Mouse (Mus musculus) midbrain, embryonic 14.5 days (tissue): ENCODE results near the gene Vps53. TPM values are rescaled to one million over a fixed set of nuclear protein-coding genes. Genes with fewer than 3 reads are reported as not detected.

Experiments
- ATAC-seq: fragments of 200-750 bp; cut with Nextera tagmentation; 2 replicates; pipeline ENCODE4 v1.8.0; 2017; ENCODE audit warnings: moderate number of reproducible peaks, moderate library complexity; ENCODE audit not compliant: low FRiP score, low TSS enrichment
- DNase-seq: peaks from one replicate; pipeline ENCODE4 v3.0.0-alpha.2; 2015
- H3K27ac ChIP-seq: fragments of 300-500 bp; sonication (generic); replicated peaks from 2 replicates; pipeline ENCODE4 v1.5.1; 2014; ENCODE audit warnings: mild to moderate bottlenecking, low read depth, low read length, moderate library complexity
- H3K27me3 ChIP-seq: fragments of 300-500 bp; sonication (generic); 2 replicates; pipeline ENCODE4 v1.6.1; 2014; ENCODE audit warnings: low read length, control low read depth, mixed read lengths; ENCODE audit not compliant: control insufficient read depth, insufficient read depth
- H3K36me3 ChIP-seq: fragments of 300-500 bp; sonication (generic); 2 replicates; pipeline ENCODE4 v1.6.1; 2014; ENCODE audit warnings: low read length, control low read depth; ENCODE audit not compliant: control insufficient read depth, insufficient read depth
- H3K4me1 ChIP-seq: fragments of 300-500 bp; sonication (generic); 2 replicates; pipeline ENCODE4 v1.6.1; 2014; ENCODE audit warnings: mild to moderate bottlenecking, antibody characterized with exemption, low read length, control low read depth; ENCODE audit not compliant: control insufficient read depth, insufficient read depth
- H3K4me2 ChIP-seq: fragments of 300-500 bp; sonication (generic); 2 replicates; pipeline ENCODE4 v1.6.1; 2014; ENCODE audit warnings: mild to moderate bottlenecking, low read length, moderate library complexity
- H3K4me3 ChIP-seq: fragments of 300-500 bp; sonication (generic); replicated peaks from 2 replicates; pipeline ENCODE4 v1.5.1; 2014; ENCODE audit warnings: low read depth, low read length
- H3K9ac ChIP-seq: fragments of 300-500 bp; sonication (generic); replicated peaks from 2 replicates; pipeline ENCODE4 v1.6.1; 2014; ENCODE audit warnings: mild to moderate bottlenecking, low read length, moderate library complexity
- H3K9me3 ChIP-seq: fragments of 300-500 bp; sonication (generic); 2 replicates; pipeline ENCODE4 v1.6.1; 2016; ENCODE audit warnings: low read length, control low read depth, mixed read lengths; ENCODE audit not compliant: control insufficient read depth
- WGBS: fragments of 180-500 bp; shearing (Covaris S2); extraction: QIAGEN DNeasy Blood & Tissue Kit; methylation state at CpG from one replicate; pipeline ENCODE4 v1.1.7; 2014; 5-methylcytosine and 5-hydroxymethylcytosine counted together
- polyA plus RNA-seq: library from polyadenylated mRNA; unstranded; fragments of >200 nt; fragmentation: Nextera tagmentation; extraction: Ambion mirVana; gene quantifications from 2 replicates; pipeline ENCODE4 v1.2.1, GENCODE M21; 2014

The Vps53 gene
- polyA plus RNA-seq, 1 experiment from 2014 or later = 66.8 TPM

GRCm38 (mm10) chr11:76064411-76064810, 115.0 kb downstream of the Vps53 start:
- Histone ChIP-seq H3K9ac (no peak overlapping the region), H3K27me3 (no peaks in the 10 kb centered on the region), H3K4me3 (no peak overlapping the region), H3K4me2 (no peak overlapping the region), H3K27ac (no peak overlapping the region), H3K9me3 (no peaks in the 10 kb centered on the region), H3K4me1 (no peaks in the 10 kb centered on the region), H3K36me3 (peaks cover 51% of the 10 kb centered on the region)
- no peak for ATAC-seq
- 91% methylated on average over 7 of the region's 7 CpGs for WGBS
- DNase-seq = no peak

- WGBS = 94% methylated on average over 2 of the region's 2 CpGs
- Histone ChIP-seq H3K9me3 (no peaks in the 10 kb centered on the region), H3K27ac (no peak overlapping the region), H3K4me1 (no peaks in the 10 kb centered on the region), H3K27me3 (no peaks in the 10 kb centered on the region), H3K4me3 (no peak overlapping the region), H3K36me3 (peaks cover 41% of the 10 kb centered on the region), H3K9ac (no peak overlapping the region), H3K4me2 (no peak overlapping the region)
- no peak for DNase-seq
- ATAC-seq = no peak
These were observed 118.5 kb downstream of the Vps53 start for GRCm38 (mm10) chr11:76060906-76061305.

- 87% methylated on average over 7 of the region's 7 CpGs for WGBS
- Histone ChIP-seq H3K9me3 (no peaks in the 10 kb centered on the region), H3K4me3 (no peak overlapping the region), H3K27ac (no peak overlapping the region), H3K4me1 (no peaks in the 10 kb centered on the region), H3K36me3 (peaks cover 35% of the 10 kb centered on the region), H3K4me2 (no peak overlapping the region), H3K27me3 (no peaks in the 10 kb centered on the region), H3K9ac (no peak overlapping the region)
- DNase-seq (no peak), ATAC-seq (no peak)
These were observed 119.5 kb downstream of the Vps53 start for GRCm38 (mm10) chr11:76059971-76060370.

GRCm38 (mm10) chr11:76056487-76056886, 123.0 kb downstream of the Vps53 start:
- 27% methylated on average over 3 of the region's 3 CpGs for WGBS
- peak; percentile 36 for DNase-seq
- no peak overlapping the region for H3K4me2 ChIP-seq
- no peaks in the 10 kb centered on the region for H3K9me3 ChIP-seq
- H3K4me1 ChIP-seq = no peaks in the 10 kb centered on the region
- no peaks in the 10 kb centered on the region for H3K27me3 ChIP-seq
- peaks cover 22% of the 10 kb centered on the region; the same call in 1 of the 2 replicates for H3K36me3 ChIP-seq
- H3K27ac ChIP-seq = no peak overlapping the region
- no peak overlapping the region for H3K4me3 ChIP-seq
- H3K9ac ChIP-seq = no peak overlapping the region
- no peak for ATAC-seq

GRCm38 (mm10) chr11:76052496-76052895, 127.0 kb downstream of the Vps53 start:
- Histone ChIP-seq H3K4me1 (no peaks in the 10 kb centered on the region), H3K27me3 (no peaks in the 10 kb centered on the region), H3K4me3 (no peak overlapping the region), H3K4me2 (no peak overlapping the region), H3K9me3 (no peaks in the 10 kb centered on the region), H3K9ac (no peak overlapping the region), H3K27ac (no peak overlapping the region), H3K36me3 (0 out of 2 replicates have a peak, but pooled peaks cover 11% of the 10 kb centered on the region)
- DNase-seq (no peak), ATAC-seq (no peak)
- 91% methylated on average over 5 of the region's 5 CpGs for WGBS

- Histone ChIP-seq H3K36me3 (peaks cover 23% of the 10 kb centered on the region; the same call in 1 of the 2 replicates), H3K4me2 (no peak overlapping the region), H3K27me3 (no peaks in the 10 kb centered on the region), H3K27ac (no peak overlapping the region), H3K4me3 (no peak overlapping the region), H3K4me1 (no peaks in the 10 kb centered on the region), H3K9me3 (no peaks in the 10 kb centered on the region), H3K9ac (no peak overlapping the region)
- ATAC-seq (no peak), DNase-seq (no peak)
- WGBS = 30% methylated on average over 5 of the region's 5 CpGs
These were observed 128.4 kb downstream of the Vps53 start for GRCm38 (mm10) chr11:76050967-76051512.

GRCm38 (mm10) chr11:76050509-76050908, 128.9 kb downstream of the Vps53 start:
- Histone ChIP-seq H3K4me1 (no peaks in the 10 kb centered on the region), H3K27ac (no peak overlapping the region), H3K9me3 (no peaks in the 10 kb centered on the region), H3K4me2 (no peak overlapping the region), H3K9ac (no peak overlapping the region), H3K4me3 (no peak overlapping the region), H3K27me3 (no peaks in the 10 kb centered on the region), H3K36me3 (peaks cover 23% of the 10 kb centered on the region; the same call in 1 of the 2 replicates)
- ATAC-seq = no peak
- WGBS = 24% methylated on average over 3 of the region's 3 CpGs
- DNase-seq = no peak

GRCm38 (mm10) chr11:76045367-76045766, 134.1 kb downstream of the Vps53 start:
- no peaks in the 10 kb centered on the region for H3K9me3 ChIP-seq
- ATAC-seq (no peak), DNase-seq (no peak)
- H3K4me2 ChIP-seq = no peak overlapping the region
- no peak overlapping the region for H3K9ac ChIP-seq
- no peak overlapping the region for H3K27ac ChIP-seq
- H3K4me1 ChIP-seq = no peaks in the 10 kb centered on the region
- peaks cover 25% of the 10 kb centered on the region for H3K36me3 ChIP-seq
- H3K4me3 ChIP-seq = no peak overlapping the region
- 91% methylated on average over 6 of the region's 6 CpGs for WGBS
- H3K27me3 ChIP-seq = no peaks in the 10 kb centered on the region

GRCm38 (mm10) chr11:76044468-76044867, 135.0 kb downstream of the Vps53 start:
- H3K4me3 ChIP-seq = no peak overlapping the region
- H3K27ac ChIP-seq = no peak overlapping the region
- H3K36me3 ChIP-seq = peaks cover 25% of the 10 kb centered on the region
- no peaks in the 10 kb centered on the region for H3K4me1 ChIP-seq
- ATAC-seq = no peak
- no peak overlapping the region for H3K4me2 ChIP-seq
- no peak overlapping the region for H3K9ac ChIP-seq
- H3K9me3 ChIP-seq = no peaks in the 10 kb centered on the region
- peak; percentile 35 for DNase-seq
- WGBS = 70% methylated on average over 6 of the region's 6 CpGs
- no peaks in the 10 kb centered on the region for H3K27me3 ChIP-seq
